Mouse (Mus musculus): Measurements from ENCODE around the gene Zfp599.
"Not testable (repeated sequence)": the region's sequence is repeated elsewhere in the genome, so short reads cannot be mapped to it uniquely, and the experiment has no call there.

Zfp599 gene

GRCm38 (mm10) chr9:22259184-22260091 is at the start of gene Zfp599:
Gene Zfp599 (minus strand): TSS chr9:22259895.
- peak; percentile 96 for DNase-seq (ENCODE audit: low read depth, low spot score)

GRCm38 (mm10) chr9:22307920-22308262 is 48.2 kb upstream of the Zfp599 start:
- not testable (repeated sequence) for DNase-seq (ENCODE audit: low read depth, low spot score)

GRCm38 (mm10) chr9:22307156-22307919 is 47.6 kb upstream of the Zfp599 start, which contains the start of gene Zfp810:
Gene Zfp810 (minus strand): TSS chr9:22307648.
- peak; percentile 95 for DNase-seq (ENCODE audit: low read depth, low spot score)

DNA sequence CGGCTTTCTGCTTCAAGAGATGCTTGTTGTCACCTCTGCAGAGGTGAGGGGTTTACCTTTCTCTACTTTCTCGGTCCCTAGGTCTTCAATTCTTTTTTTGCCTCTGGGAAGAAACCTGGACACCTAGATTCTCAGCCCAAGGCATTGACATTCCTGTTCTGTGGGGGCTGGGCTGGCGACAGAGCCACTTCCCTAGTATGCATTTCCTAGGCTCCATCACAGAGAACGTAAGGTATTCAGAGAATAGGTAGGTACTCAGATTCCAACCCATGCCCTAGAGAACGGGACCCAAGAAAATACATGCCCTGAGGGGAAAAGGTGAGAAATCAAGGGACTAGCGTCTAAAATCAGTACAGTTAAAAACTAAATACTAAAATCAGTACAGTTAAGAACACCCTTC is 47.0 kb upstream of the Zfp599 start:
- DNase-seq (ENCODE audit: low read depth, low spot score): peak; percentile 22

GRCm38 (mm10) chr9:22302199-22302598 is 42.5 kb upstream of the Zfp599 start:
- no peak for DNase-seq (ENCODE audit: low read depth, low spot score)

DNA sequence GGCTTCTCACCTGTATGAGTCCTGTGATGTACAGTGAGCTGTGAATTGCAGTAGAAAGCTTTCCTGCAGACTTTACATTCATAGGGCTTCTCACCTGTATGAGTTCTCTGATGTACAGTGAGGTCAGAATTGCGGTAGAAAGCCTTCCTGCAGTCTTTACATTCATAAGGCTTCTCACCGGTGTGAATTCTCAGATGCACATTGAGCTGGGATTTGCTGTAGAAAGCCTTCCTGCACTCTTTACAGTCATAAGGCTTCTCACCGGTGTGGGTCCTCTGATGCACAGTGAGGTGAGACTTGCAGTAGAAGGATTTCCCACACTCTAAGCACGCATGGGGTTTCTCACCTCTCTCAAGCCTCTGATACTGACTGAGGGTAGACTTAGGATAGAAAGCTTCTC is 19.0 kb upstream of the Zfp599 start:
- no peak for DNase-seq (ENCODE audit: low read depth, low spot score)

DNA sequence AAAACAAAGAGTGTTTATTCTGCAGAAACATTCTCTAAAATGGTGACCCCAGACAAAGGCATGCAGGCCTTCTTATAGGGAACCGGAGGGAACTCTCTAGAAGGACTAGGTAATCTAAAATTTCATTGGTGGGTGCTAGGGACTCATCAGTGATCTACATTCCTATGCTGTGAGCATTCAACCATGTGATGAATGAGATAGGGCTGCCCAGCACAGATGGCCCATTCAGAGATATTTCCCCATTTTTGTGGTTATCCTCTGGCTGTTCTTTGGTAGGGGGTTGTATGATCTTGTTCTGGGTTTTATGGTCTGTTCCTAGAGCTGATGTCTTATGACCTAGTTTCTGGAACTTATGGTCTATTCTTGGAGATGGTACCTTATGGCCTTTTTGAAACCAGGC is 9.2 kb upstream of the Zfp599 start:
- no peak for DNase-seq (ENCODE audit: low read depth, low spot score)

- DNase-seq (ENCODE audit: low read depth, low spot score): no peak
These were observed 2.9 kb upstream of the Zfp599 start for GRCm38 (mm10) chr9:22262611-22263010.

DNA sequence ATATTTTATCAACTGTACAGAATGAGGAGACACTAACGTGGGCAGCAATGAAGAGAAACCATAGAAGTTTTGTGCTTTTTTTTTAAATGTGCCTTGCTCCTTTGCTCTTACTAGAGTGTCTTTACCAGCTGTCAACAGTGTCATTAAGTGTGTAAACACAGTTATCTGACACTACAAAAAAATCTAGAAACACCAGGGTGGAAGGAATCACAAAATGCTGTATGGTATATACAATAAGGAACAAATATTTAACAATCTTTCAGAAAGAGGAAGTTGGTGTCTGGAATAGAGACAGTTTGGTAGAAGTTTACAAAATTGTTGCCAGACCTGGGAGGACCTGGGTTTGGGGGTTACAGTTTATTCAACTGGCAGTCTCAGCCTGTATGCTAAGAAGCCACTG is 1.9 kb upstream of the Zfp599 start:
- no peak for DNase-seq (ENCODE audit: low read depth, low spot score)

DNA sequence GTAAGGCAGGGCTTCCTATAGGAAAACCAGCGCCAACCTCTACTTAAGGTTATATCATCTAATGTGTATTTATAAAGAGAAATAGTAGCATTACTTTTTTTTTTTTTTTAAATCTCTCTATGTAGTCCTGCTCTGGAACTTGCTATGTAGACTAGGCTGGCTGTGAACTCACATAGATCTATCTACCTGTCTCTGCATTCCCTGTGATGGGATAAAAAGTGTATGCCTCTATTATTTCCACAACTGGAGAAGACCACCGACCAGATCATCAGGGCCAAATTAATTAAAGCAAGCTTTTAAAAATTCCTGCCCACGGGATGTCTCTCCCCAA is 362 bp upstream of the Zfp599 start:
- DNase-seq (ENCODE audit: low read depth, low spot score): no peak

DNA sequence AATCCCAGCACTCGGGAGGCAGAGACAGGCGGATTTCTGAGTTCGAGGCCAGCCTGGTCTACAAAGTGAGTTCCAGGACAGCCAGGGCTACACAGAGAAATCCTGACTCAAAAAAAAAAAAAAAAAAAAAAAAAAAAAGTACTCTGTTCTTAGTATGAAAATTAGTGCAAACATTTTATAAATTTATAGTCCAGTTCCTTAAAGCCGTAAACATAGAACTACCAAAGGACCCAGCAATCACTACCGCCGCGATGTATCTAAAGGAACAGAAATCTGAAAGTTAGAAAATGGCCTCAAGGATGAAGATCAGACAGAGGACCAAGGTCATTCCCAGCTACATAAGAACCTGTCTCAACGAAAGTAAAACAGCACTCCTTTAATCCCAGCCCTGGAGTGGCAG is 911 bp downstream of the Zfp599 start:
- DNase-seq (ENCODE audit: low read depth, low spot score): no peak

- no peak for DNase-seq (ENCODE audit: low read depth, low spot score)
These were observed 3.1 kb downstream of the Zfp599 start for GRCm38 (mm10) chr9:22256579-22256978.

DNA sequence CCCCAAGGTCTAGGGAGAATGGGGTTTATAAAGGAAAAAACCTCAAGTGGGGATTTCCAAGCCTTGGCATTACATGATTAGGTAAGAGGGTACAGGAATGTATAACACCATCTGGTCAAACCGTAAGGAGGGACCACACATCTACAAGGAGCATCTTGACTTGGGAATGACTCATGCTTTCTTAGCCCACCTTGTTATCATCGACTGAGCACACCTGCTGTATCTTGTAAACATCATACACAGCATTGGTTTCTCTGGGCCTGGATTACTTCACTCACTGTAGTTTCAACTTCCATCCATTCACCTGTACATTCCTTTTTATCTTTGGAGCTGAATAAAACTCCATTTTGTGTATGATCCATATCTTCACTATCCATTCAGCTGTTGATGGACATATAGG is 15.5 kb downstream of the Zfp599 start:
- no peak for DNase-seq (ENCODE audit: low read depth, low spot score)

DNA sequence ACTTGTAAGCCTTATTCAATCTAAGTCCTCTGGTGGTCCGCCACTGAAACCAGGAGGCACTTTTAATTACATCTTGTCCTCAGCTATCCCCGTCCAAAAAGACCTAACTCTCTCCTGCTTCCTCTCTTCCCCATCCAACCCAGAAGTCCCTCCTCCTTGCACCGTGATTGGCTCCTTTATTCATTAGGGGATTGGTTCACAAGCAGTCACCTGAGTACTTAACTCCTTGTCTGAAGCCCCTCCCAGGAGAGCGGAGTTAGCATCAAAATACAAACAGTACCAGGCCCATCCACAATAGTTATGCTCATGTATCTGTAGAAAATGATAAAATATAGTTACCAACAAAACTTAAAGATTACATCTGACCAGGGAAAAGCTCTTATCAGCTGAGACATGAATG is 19.7 kb downstream of the Zfp599 start:
- DNase-seq (ENCODE audit: low read depth, low spot score): no peak

DNA sequence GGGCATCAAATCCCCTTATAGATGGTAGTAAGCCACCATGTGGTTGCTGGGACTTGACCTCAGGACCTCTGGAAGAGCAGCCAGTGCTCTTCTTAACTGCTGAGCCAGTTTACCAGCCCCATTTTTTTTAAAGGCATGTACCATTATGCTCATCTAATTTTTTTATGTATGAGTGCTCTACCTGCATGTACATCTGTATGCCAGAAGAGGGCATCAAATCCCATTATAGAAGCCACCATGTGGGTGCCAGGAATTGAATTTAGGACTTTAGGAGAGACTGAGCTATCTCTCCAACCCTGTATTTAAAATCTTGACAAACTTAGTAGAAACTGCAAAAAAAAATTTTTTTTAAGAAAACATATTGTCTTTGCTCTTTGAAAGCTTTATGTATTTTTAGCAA is 29.1 kb downstream of the Zfp599 start:
- DNase-seq (ENCODE audit: low read depth, low spot score): peak; percentile 51

GRCm38 (mm10) chr9:22230061-22230460 is 29.6 kb downstream of the Zfp599 start:
- no peak for DNase-seq (ENCODE audit: low read depth, low spot score)

GRCm38 (mm10) chr9:22229386-22230026 is 30.2 kb downstream of the Zfp599 start:
- DNase-seq (ENCODE audit: low read depth, low spot score): no peak

- peak; percentile 20 for DNase-seq (ENCODE audit: low read depth, low spot score)
These were observed 32.8 kb downstream of the Zfp599 start for GRCm38 (mm10) chr9:22226846-22227245.

DNA sequence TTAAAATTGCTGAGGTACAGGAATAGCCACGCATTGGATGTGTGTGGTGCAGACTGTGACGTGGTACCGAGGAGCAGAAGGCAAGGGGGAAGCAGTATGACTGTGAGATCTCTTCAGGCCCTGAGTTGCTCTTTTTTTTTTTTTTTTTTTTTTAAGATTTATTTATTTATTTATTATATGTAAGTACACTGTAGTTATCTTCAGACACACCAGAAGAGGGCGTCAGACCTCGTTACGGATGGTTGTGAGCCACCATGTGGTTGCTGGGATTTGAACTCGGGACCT is 33.4 kb downstream of the Zfp599 start:
- not testable (repeated sequence) for DNase-seq (ENCODE audit: low read depth, low spot score)

DNA sequence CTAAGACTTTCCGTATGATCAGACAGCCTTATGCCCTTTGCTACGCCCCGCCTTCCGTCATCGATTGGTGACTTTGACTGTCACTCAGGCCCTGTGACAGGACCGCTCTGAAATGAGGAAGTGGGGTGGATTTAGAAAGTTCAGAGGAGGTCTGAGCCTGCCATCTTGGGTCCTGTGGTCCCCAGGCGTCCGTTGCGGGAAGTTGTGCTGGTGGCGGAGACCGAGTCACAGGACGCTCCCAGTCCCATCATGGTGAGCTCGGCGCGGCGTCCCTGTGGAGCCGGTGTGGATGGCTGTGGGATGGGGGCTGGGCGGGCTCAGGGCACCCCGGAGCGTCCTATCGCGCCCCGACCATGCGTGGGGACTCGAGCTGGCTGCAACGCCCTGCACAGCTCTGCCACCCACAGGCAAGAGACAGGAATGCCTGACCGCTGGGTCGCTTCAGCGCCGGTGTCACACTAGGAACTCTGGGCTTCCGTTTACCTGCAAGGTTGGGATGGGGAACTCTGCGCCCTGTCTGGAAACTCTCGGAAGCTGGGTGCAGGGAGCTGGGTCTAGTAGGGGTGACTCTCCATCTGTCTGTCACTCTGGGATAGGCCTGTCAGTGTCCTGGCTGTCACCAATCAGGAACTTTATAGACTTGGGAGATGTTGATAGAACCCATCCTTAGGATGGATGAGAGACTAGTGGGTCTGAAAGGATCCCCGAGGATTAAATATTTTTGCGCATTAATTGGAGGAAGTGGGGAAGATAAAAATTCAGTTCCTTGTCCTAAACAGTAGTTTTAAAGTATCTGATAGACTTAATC is 33.9 kb downstream of the Zfp599 start, which contains the start of gene Zfp809:
Gene Zfp809 (plus strand): TSS at position 134 of the 808 bp plus-strand sequence.
- peak; percentile 99 for DNase-seq (ENCODE audit: low read depth, low spot score)

Measured in 3T3-L1 (cell line).